Mouse (Mus musculus) midbrain, embryonic 16.5 days (tissue): Measurements from ENCODE around the gene Ubash3a. TPM values are rescaled to one million over a fixed set of nuclear protein-coding genes. Genes with fewer than 3 reads are reported as not detected.
A peak's percentile ranks its signal among the peaks of the same experiment; 100 is the strongest.

Experiments
- ATAC-seq: fragments of 200-750 bp; cut with Nextera tagmentation; 2 replicates; pipeline ENCODE4 v1.8.0; 2017; ENCODE audit warnings: moderate TSS enrichment
- H3K27ac ChIP-seq: fragments of 300-500 bp; sonication (generic); 2 replicates; pipeline ENCODE4 v1.5.1; 2014; ENCODE audit warnings: mild to moderate bottlenecking, low read length, mixed read lengths
- H3K27me3 ChIP-seq: fragments of 300-500 bp; sonication (generic); 2 replicates; pipeline ENCODE4 v1.6.1; 2014; ENCODE audit warnings: low read depth, low read length, mixed read lengths; ENCODE audit not compliant: control insufficient read depth, insufficient read depth
- H3K36me3 ChIP-seq: fragments of 300-500 bp; sonication (generic); 2 replicates; pipeline ENCODE4 v1.6.1; 2014; ENCODE audit warnings: mild to moderate bottlenecking, low read length, moderate library complexity, mixed read lengths; ENCODE audit not compliant: control insufficient read depth, insufficient read depth
- H3K4me1 ChIP-seq: fragments of 300-500 bp; sonication (generic); 2 replicates; pipeline ENCODE4 v1.6.1; 2014; ENCODE audit warnings: mild to moderate bottlenecking, low read length, mixed read lengths; ENCODE audit not compliant: control insufficient read depth, insufficient read depth
- H3K4me2 ChIP-seq: fragments of 300-500 bp; sonication (generic); 2 replicates; pipeline ENCODE4 v1.6.1; 2014; ENCODE audit warnings: mild to moderate bottlenecking, low read length, mixed read lengths
- H3K4me3 ChIP-seq: fragments of 300-500 bp; sonication (generic); 2 replicates; pipeline ENCODE4 v1.5.1; 2014; ENCODE audit warnings: low read depth, mild to moderate bottlenecking, low read length, moderate library complexity, mixed read lengths
- H3K9ac ChIP-seq: fragments of 300-500 bp; sonication (generic); 2 replicates; pipeline ENCODE4 v1.6.1; 2014; ENCODE audit warnings: low read depth, low read length, mixed read lengths
- H3K9me3 ChIP-seq: fragments of 300-500 bp; sonication (generic); replicated peaks from 2 replicates; pipeline ENCODE4 v1.6.1; 2014; ENCODE audit warnings: mild to moderate bottlenecking, low read length, mixed read lengths; ENCODE audit not compliant: control insufficient read depth, poor library complexity, severe bottlenecking
- WGBS: fragments of 180-500 bp; shearing (Covaris S2); extraction: QIAGEN DNeasy Blood & Tissue Kit; methylation state at CpG from one replicate; pipeline ENCODE4 v1.1.7; 2014; 5-methylcytosine and 5-hydroxymethylcytosine counted together
- polyA plus RNA-seq: library from polyadenylated mRNA; unstranded; fragments of >200 nt; fragmentation: Nextera tagmentation; extraction: Ambion mirVana; gene quantifications from 2 replicates; pipeline ENCODE4 v1.2.1, GENCODE M21; 2015

Gene Ubash3a
- polyA plus RNA-seq, 1 experiment from 2014 or later = not detected

GRCm38 (mm10) chr17:31287216-31287615 is 79.5 kb downstream of the Ubash3a start:
- WGBS = 89% methylated on average over 3 of the region's 3 CpGs
- Histone ChIP-seq H3K27me3 (no peaks in the 10 kb centered on the region), H3K4me2 (no peak overlapping the region), H3K9ac (no peak overlapping the region), H3K9me3 (no peaks in the 10 kb centered on the region), H3K27ac (no peak overlapping the region), H3K4me1 (peaks cover 7% of the 10 kb centered on the region), H3K4me3 (no peak overlapping the region), H3K36me3 (no peaks in the 10 kb centered on the region)
- no peak for ATAC-seq

- H3K9me3 ChIP-seq = no peaks in the 10 kb centered on the region
- H3K36me3 ChIP-seq = no peaks in the 10 kb centered on the region
- no peaks in the 10 kb centered on the region for H3K4me1 ChIP-seq
- no peak overlapping the region for H3K9ac ChIP-seq
- H3K4me2 ChIP-seq = no peak overlapping the region
- no peak overlapping the region for H3K27ac ChIP-seq
- 61% methylated on average over 7 of the region's 7 CpGs for WGBS
- no peak for ATAC-seq
- H3K27me3 ChIP-seq = no peaks in the 10 kb centered on the region
- H3K4me3 ChIP-seq = no peak overlapping the region
Observed at GRCm38 (mm10) chr17:31288999-31289726, 81.5 kb downstream of the Ubash3a start.

DNA sequence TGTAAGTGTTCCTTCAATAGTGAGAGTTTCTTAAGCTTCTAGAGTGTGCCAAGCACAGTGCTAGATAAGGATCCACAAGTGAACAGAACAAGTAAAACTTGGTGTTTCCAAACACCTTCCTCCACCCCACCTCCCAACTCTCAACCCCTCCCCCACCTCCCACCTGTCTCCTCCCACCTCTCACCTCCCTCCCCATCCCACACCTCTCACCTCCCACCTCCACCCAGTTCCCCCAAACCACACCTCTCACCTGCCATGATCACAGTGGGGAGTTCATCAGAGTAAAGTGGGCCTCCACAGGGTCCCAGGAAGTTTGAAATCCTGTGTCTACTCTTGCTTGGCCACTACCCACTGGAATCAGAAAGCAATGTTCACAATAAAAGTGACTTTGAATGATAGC is 82.6 kb downstream of the Ubash3a start:
- H3K4me2 ChIP-seq = no peak overlapping the region
- peaks cover 3% of the 10 kb centered on the region; the same call in 1 of the 2 replicates for H3K4me1 ChIP-seq
- H3K9me3 ChIP-seq = no peaks in the 10 kb centered on the region
- no peak overlapping the region for H3K4me3 ChIP-seq
- no peak overlapping the region for H3K9ac ChIP-seq
- no peak overlapping the region for H3K27ac ChIP-seq
- ATAC-seq = no peak
- H3K27me3 ChIP-seq = no peaks in the 10 kb centered on the region
- H3K36me3 ChIP-seq = no peaks in the 10 kb centered on the region

DNA sequence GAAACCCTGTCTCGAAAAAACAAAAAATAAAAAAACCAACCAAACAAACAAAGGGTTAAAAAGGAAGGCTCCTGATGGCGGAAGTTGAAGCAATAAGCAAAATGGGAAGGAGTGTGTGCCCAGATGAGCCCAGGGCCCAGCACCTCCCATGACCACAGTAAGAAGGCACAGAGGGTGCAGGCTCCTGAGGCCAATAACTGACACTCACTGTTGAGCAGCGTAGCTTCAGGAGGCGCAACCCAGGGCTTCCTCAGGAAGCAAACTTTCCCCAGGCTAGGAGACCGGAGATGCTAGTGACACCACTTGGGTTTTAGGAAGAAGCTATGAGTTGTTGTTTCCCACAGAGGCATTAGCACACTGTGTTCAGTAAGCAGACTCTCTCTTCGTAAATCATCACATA is 83.2 kb downstream of the Ubash3a start:
- Histone ChIP-seq H3K4me1 (peaks cover 7% of the 10 kb centered on the region; the same call in 1 of the 2 replicates), H3K4me2 (no peak overlapping the region)
- ATAC-seq = no peak

DNA sequence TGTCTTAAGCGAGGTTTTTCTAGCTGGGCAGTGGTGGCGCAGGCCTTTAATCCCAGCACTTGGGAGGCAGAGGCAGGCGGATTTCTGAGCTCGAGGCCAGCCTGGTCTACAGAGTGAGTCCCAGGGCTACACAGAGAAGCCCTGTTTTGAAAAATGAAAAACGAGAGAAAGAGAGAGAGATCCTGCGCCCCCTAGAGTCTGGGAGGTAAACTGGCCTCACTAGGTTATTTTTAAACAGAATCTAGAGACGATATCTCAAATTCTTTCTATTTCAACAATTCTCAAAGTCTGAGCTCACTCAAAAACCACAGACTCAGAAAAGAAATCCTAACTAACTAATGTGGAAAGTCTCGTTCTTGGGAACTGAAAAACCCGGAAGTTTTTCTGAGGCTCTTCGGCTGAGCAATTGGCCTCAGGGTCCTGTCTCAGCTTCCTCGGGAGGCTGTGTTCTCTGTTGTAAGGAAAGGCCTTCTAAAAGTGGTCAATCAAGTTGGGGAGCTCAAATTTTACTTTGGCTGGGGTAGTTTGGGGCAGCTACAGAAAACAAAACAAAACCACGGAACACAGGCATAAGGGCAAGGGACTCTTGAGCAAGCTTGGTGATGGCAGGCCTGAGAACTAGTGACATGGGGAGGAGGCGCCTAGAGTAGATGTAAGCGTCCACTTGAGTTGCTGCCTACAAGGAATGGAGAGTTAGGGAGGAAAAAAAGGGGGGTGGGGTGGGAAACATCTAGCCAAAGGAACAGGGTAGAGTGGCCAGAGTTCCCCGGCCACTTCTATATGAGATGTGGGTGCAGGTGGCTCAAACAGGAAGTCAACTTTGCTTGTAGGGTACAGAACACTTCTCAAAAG is 86.9 kb downstream of the Ubash3a start:
- WGBS = 87% methylated on average over 15 of the region's 15 CpGs
- Histone ChIP-seq H3K9ac (no peak overlapping the region), H3K9me3 (no peaks in the 10 kb centered on the region), H3K4me1 (peaks cover 20% of the 10 kb centered on the region), H3K36me3 (no peaks in the 10 kb centered on the region), H3K4me3 (no peak overlapping the region; the same call in 1 of the 2 replicates), H3K27ac (no peak overlapping the region), H3K27me3 (no peaks in the 10 kb centered on the region), H3K4me2 (no peak overlapping the region)
- no peak for ATAC-seq

More for the DNA sequence above, 83.2 kb downstream of the Ubash3a start:
- Histone ChIP-seq H3K36me3 (no peaks in the 10 kb centered on the region), H3K27me3 (no peaks in the 10 kb centered on the region), H3K9ac (no peak overlapping the region), H3K27ac (no peak overlapping the region), H3K4me3 (no peak overlapping the region), H3K9me3 (no peaks in the 10 kb centered on the region)
- WGBS = 74% methylated on average over 6 of the region's 6 CpGs

- WGBS = 15% methylated on average over 25 of the region's 25 CpGs
- H3K9ac ChIP-seq = peak overlapping the region; percentile 82
- H3K4me1 ChIP-seq = peaks cover 20% of the 10 kb centered on the region
- no peaks in the 10 kb centered on the region for H3K9me3 ChIP-seq
- H3K4me3 ChIP-seq = peak overlapping the region; percentile 68
- peak overlapping the region; percentile 95 for H3K4me2 ChIP-seq
- H3K27ac ChIP-seq = peak overlapping the region; percentile 79
- H3K36me3 ChIP-seq = no peaks in the 10 kb centered on the region
- H3K27me3 ChIP-seq = no peaks in the 10 kb centered on the region
- ATAC-seq = peak; percentile 41; the same call in 1 of the 2 replicates
Observed at GRCm38 (mm10) chr17:31295215-31295891, 87.7 kb downstream of the Ubash3a start.

DNA sequence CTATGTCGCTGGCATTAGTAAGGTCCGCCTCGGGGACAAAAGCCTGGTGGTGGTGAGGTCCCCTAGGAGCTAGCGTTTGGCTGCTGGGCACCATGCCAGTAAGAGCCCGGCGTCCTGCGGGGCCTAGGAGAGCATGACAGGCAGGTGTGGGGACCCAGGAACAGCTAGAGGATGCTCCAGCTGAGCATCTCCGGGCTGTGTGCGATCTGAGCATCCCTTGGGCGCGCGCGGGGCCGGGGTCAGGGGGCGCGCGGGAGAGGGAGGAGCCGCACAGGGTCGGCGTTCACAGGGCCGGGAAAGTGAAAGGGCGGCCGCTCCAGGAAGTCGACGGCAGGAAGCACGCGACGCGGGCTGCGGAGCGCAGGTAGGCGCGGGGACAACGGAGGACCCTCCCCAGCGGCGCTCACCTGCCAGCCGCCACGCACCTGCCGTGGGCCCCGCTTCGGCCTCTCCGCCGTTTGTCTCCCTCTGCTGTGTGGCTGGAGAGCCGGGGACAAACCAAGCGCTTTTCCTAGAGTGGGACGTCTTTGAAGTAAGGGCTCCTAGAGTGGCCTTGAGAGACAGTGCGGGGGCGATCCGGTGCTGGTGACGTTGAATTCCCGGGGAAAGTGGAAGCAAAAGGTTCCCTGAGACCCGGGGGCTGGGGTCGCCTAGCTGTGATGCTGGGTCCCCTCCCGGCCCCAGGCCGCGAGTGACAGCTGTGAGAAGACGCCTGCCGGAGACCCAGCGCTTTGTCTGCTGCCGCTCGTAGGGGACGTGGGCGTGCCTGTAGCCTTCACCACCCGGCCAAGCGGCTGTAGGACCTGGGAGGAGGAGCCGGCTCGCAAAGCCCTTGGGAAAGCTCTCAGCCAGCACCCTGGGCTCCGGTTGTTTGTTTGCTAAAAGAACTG is 88.5 kb downstream of the Ubash3a start:
- Histone ChIP-seq H3K9me3 (no peaks in the 10 kb centered on the region), H3K27me3 (no peaks in the 10 kb centered on the region), H3K27ac (peak overlapping the region; percentile 79), H3K36me3 (no peaks in the 10 kb centered on the region), H3K4me1 (peaks cover 20% of the 10 kb centered on the region), H3K4me3 (peak overlapping the region; percentile 68), H3K4me2 (peak overlapping the region; percentile 95), H3K9ac (peak overlapping the region; percentile 82)
- peak; percentile 77 for ATAC-seq
- 0% methylated on average over 60 of the region's 68 CpGs for WGBS
